Mouse (Mus musculus): Measurements from ENCODE around the gene Wnk1. TPM values are rescaled to one million over a fixed set of nuclear protein-coding genes. Genes with fewer than 3 reads are reported as not detected.
"Not testable (repeated sequence)": the region's sequence is repeated elsewhere in the genome, so short reads cannot be mapped to it uniquely, and the experiment has no call there.

Gene Wnk1
- 80.8 and 86.0 TPM in 2 replicates for polyA plus RNA-seq (2014; fragmentation: Nextera tagmentation; extraction: Ambion mirVana)

DNA sequence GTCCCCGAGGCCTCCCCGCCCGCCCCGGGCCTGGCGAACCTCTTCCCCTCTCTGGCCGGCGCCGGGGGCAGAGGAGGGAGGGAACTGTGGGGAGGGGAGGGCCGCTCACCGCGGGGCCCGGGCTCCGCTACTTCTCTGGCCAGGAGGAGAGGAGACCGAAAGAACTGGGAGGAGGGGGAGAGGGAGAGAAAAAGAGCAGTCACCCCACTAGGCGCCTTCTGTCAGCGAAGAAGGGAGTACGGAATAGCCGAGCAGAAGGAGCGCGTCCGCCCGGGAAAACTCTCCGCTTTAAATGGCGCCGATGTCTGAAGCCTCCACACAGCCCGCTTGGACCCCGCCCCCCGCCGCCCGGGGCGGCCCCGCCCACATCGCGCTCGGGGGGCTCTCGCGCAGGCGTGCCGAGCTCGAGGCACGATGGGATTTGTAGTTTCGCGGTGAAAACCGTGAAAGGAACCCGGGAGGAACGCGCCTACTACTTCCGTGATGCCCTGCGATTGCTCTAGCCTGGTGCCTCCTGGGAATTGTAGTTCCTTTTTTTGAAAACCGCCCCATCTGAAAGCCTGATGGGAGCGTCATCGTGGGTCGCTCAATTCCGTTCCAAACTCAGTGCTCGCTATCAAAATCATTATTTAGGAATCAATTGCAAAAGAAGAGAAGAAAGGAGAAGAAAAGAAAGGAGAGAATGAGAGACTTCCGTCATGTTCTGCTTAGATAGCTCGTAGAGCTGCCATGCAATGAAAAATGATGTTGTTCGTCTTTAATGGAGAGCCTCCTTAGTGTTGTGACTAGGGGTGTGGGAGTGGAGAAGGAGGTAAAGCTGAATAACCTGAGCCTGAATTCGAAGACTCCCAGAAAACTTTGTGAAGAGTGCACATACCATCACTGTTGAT lies at the start of gene Wnk1:
TSS of gene Wnk1 (minus strand) at position 307 of the 890 bp plus-strand sequence.
- Histone ChIP-seq H3K27me3 (ENCODE audit: control insufficient read depth, insufficient read depth, low read length) (no peaks in the 10 kb centered on the region), H3K9ac (replicated peaks; ENCODE audit: low read depth, low read length) (peak within 1 kb of the TSS; percentile 87), H3K4me3 (ENCODE audit: low read depth, low read length) (peak within 1 kb of the TSS; percentile 90), H3K4me2 (replicated peaks; ENCODE audit: low read depth, low read length) (peak within 1 kb of the TSS; percentile 93), H3K36me3 (ENCODE audit: control insufficient read depth, insufficient read depth, low read length) (no peaks in the 10 kb centered on the region), H3K9me3 (ENCODE audit: control insufficient read depth, low read depth, low read length) (no peaks in the 10 kb centered on the region), H3K4me1 (ENCODE audit: control insufficient read depth, insufficient read depth, low read length) (peaks cover 11% of the 10 kb centered on the region), H3K27ac (ENCODE audit: low read length) (peak within 1 kb of the TSS; percentile 99)
- WGBS = under 1% methylated on average over 58 of the region's 59 CpGs
- ATAC-seq (ENCODE audit: insufficient number of reproducible peaks, insufficient read depth, low FRiP score, low read depth) = peak; percentile 93

- ATAC-seq (ENCODE audit: insufficient number of reproducible peaks, insufficient read depth, low FRiP score, low read depth); H3K9me3 ChIP-seq (ENCODE audit: control insufficient read depth, low read depth, low read length); H3K4me2 ChIP-seq (replicated peaks; ENCODE audit: low read depth, low read length); H3K36me3 ChIP-seq (ENCODE audit: control insufficient read depth, insufficient read depth, low read length); H3K27me3 ChIP-seq (ENCODE audit: control insufficient read depth, insufficient read depth, low read length); H3K27ac ChIP-seq (ENCODE audit: low read length); H3K9ac ChIP-seq (replicated peaks; ENCODE audit: low read depth, low read length); H3K4me3 ChIP-seq (ENCODE audit: low read depth, low read length); H3K4me1 ChIP-seq (ENCODE audit: control insufficient read depth, insufficient read depth, low read length): not testable (repeated sequence)
- 92% methylated on average over 6 of the region's 8 CpGs for WGBS
Measured at GRCm38 (mm10) chr6:120087041-120087440, 48.6 kb upstream of the Wnk1 start.

- H3K36me3 ChIP-seq (ENCODE audit: control insufficient read depth, insufficient read depth, low read length) = no peaks in the 10 kb centered on the region
- H3K4me1 ChIP-seq (ENCODE audit: control insufficient read depth, insufficient read depth, low read length) = no peaks in the 10 kb centered on the region
- no peaks in the 10 kb centered on the region for H3K27me3 ChIP-seq (ENCODE audit: control insufficient read depth, insufficient read depth, low read length)
- H3K9ac ChIP-seq (replicated peaks; ENCODE audit: low read depth, low read length) = no peak overlapping the region
- no peaks in the 10 kb centered on the region for H3K9me3 ChIP-seq (ENCODE audit: control insufficient read depth, low read depth, low read length)
- no peak overlapping the region for H3K27ac ChIP-seq (ENCODE audit: low read length)
- no peak for ATAC-seq (ENCODE audit: insufficient number of reproducible peaks, insufficient read depth, low FRiP score, low read depth)
- no peak overlapping the region for H3K4me3 ChIP-seq (ENCODE audit: low read depth, low read length)
- 69% methylated on average over 3 of the region's 3 CpGs for WGBS
- no peak overlapping the region for H3K4me2 ChIP-seq (replicated peaks; ENCODE audit: low read depth, low read length)
Measured at GRCm38 (mm10) chr6:120085832-120086231, 47.4 kb upstream of the Wnk1 start.

DNA sequence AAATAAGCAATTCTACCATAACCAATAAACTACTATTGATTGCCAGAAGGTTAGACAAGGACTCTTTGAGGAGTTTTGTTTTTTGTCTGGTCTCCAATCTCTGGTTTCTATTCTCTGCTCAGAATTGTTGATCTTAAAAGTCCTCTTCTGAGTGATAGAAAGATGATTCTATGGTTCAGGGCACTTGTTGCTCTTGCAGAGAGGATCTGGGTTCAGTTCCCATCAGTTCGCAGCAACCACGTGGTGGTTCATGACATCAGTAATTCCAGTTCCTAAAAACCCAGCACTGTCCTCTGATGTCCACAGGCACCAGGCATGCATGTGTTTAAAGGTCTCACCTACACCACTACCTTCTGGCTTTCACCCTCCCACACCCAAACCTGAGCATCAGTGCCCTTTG lies 46.5 kb upstream of the Wnk1 start:
- Histone ChIP-seq H3K4me1 (ENCODE audit: control insufficient read depth, insufficient read depth, low read length) (no peaks in the 10 kb centered on the region), H3K9ac (replicated peaks; ENCODE audit: low read depth, low read length) (no peak overlapping the region), H3K9me3 (ENCODE audit: control insufficient read depth, low read depth, low read length) (no peaks in the 10 kb centered on the region), H3K4me2 (replicated peaks; ENCODE audit: low read depth, low read length) (no peak overlapping the region), H3K36me3 (ENCODE audit: control insufficient read depth, insufficient read depth, low read length) (no peaks in the 10 kb centered on the region), H3K27ac (ENCODE audit: low read length) (no peak overlapping the region), H3K4me3 (ENCODE audit: low read depth, low read length) (no peak overlapping the region), H3K27me3 (ENCODE audit: control insufficient read depth, insufficient read depth, low read length) (no peaks in the 10 kb centered on the region)
- no peak for ATAC-seq (ENCODE audit: insufficient number of reproducible peaks, insufficient read depth, low FRiP score, low read depth)
- WGBS = 89% methylated on average over 2 of the region's 2 CpGs

- Histone ChIP-seq H3K4me2 (replicated peaks; ENCODE audit: low read depth, low read length) (no peak overlapping the region), H3K4me3 (ENCODE audit: low read depth, low read length) (no peak overlapping the region), H3K27me3 (ENCODE audit: control insufficient read depth, insufficient read depth, low read length) (no peaks in the 10 kb centered on the region), H3K4me1 (ENCODE audit: control insufficient read depth, insufficient read depth, low read length) (no peaks in the 10 kb centered on the region), H3K9ac (replicated peaks; ENCODE audit: low read depth, low read length) (no peak overlapping the region), H3K36me3 (ENCODE audit: control insufficient read depth, insufficient read depth, low read length) (no peaks in the 10 kb centered on the region), H3K27ac (ENCODE audit: low read length) (no peak overlapping the region), H3K9me3 (ENCODE audit: control insufficient read depth, low read depth, low read length) (no peaks in the 10 kb centered on the region)
- 74% methylated on average over 6 of the region's 6 CpGs for WGBS
- ATAC-seq (ENCODE audit: insufficient number of reproducible peaks, insufficient read depth, low FRiP score, low read depth) = no peak
Measured at GRCm38 (mm10) chr6:120083442-120083841, 45.0 kb upstream of the Wnk1 start.

DNA sequence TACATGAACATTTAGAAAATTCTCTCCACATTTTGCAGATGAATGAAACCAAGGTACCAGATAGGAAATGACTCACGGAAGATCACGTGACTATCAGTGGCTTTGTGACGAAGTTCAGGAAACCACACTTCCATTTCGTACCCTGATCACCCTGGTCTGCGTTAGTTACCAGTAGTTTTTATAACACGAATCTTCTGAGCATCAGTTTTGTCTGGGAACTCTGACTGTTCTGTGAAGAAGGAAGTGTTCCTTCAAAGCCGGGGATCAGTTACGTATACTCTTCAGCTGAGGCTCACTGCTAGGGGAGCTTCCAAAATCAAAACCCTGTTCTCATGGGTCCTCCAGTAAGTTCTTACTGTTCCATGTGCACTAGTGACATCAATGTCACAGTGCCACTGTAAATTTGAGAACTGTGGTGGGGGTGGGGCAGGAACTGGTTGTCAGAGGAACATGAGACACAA lies 44.5 kb upstream of the Wnk1 start:
- H3K4me2 ChIP-seq (replicated peaks; ENCODE audit: low read depth, low read length) = no peak overlapping the region
- H3K4me3 ChIP-seq (ENCODE audit: low read depth, low read length) = no peak overlapping the region
- ATAC-seq (ENCODE audit: insufficient number of reproducible peaks, insufficient read depth, low FRiP score, low read depth) = no peak
- no peaks in the 10 kb centered on the region for H3K27me3 ChIP-seq (ENCODE audit: control insufficient read depth, insufficient read depth, low read length)
- WGBS = 84% methylated on average over 8 of the region's 8 CpGs
- no peak overlapping the region for H3K27ac ChIP-seq (ENCODE audit: low read length)
- no peak overlapping the region for H3K9ac ChIP-seq (replicated peaks; ENCODE audit: low read depth, low read length)
- H3K36me3 ChIP-seq (ENCODE audit: control insufficient read depth, insufficient read depth, low read length) = no peaks in the 10 kb centered on the region
- H3K4me1 ChIP-seq (ENCODE audit: control insufficient read depth, insufficient read depth, low read length) = no peaks in the 10 kb centered on the region
- no peaks in the 10 kb centered on the region for H3K9me3 ChIP-seq (ENCODE audit: control insufficient read depth, low read depth, low read length)

- 88% methylated on average over 6 of the region's 6 CpGs for WGBS
Measured at GRCm38 (mm10) chr6:120082251-120082950, 43.9 kb upstream of the Wnk1 start.

GRCm38 (mm10) chr6:120081516-120081915 lies 43.0 kb upstream of the Wnk1 start:
- no peak for ATAC-seq (ENCODE audit: insufficient number of reproducible peaks, insufficient read depth, low FRiP score, low read depth)
- no peaks in the 10 kb centered on the region for H3K9me3 ChIP-seq (ENCODE audit: control insufficient read depth, low read depth, low read length)
- H3K4me3 ChIP-seq (ENCODE audit: low read depth, low read length) = no peak overlapping the region
- H3K27me3 ChIP-seq (ENCODE audit: control insufficient read depth, insufficient read depth, low read length) = no peaks in the 10 kb centered on the region
- no peaks in the 10 kb centered on the region for H3K36me3 ChIP-seq (ENCODE audit: control insufficient read depth, insufficient read depth, low read length)
- 81% methylated on average over 4 of the region's 4 CpGs for WGBS
- no peak overlapping the region for H3K4me2 ChIP-seq (replicated peaks; ENCODE audit: low read depth, low read length)
- no peaks in the 10 kb centered on the region for H3K4me1 ChIP-seq (ENCODE audit: control insufficient read depth, insufficient read depth, low read length)
- H3K9ac ChIP-seq (replicated peaks; ENCODE audit: low read depth, low read length) = no peak overlapping the region
- H3K27ac ChIP-seq (ENCODE audit: low read length) = no peak overlapping the region

More at GRCm38 (mm10) chr6:120082251-120082950, 43.9 kb upstream of the Wnk1 start:
- ATAC-seq (ENCODE audit: insufficient number of reproducible peaks, insufficient read depth, low FRiP score, low read depth) = no peak
- Histone ChIP-seq H3K27ac (ENCODE audit: low read length) (no peak overlapping the region), H3K9ac (replicated peaks; ENCODE audit: low read depth, low read length) (no peak overlapping the region), H3K36me3 (ENCODE audit: control insufficient read depth, insufficient read depth, low read length) (no peaks in the 10 kb centered on the region), H3K4me2 (replicated peaks; ENCODE audit: low read depth, low read length) (no peak overlapping the region), H3K4me1 (ENCODE audit: control insufficient read depth, insufficient read depth, low read length) (no peaks in the 10 kb centered on the region), H3K4me3 (ENCODE audit: low read depth, low read length) (no peak overlapping the region), H3K9me3 (ENCODE audit: control insufficient read depth, low read depth, low read length) (no peaks in the 10 kb centered on the region), H3K27me3 (ENCODE audit: control insufficient read depth, insufficient read depth, low read length) (no peaks in the 10 kb centered on the region)
